Mouse (Mus musculus) heart, embryonic 15.5 days (tissue): ENCODE data around the gene Lamtor2. TPM values are rescaled to one million over a fixed set of nuclear protein-coding genes. Genes with fewer than 3 reads are reported as not detected.

Source experiments
- ATAC-seq: fragments of 200-750 bp; cut with Nextera tagmentation; replicated peaks from 2 replicates; pipeline ENCODE4 v1.8.0; 2017; ENCODE audit warnings: low read depth, moderate TSS enrichment; ENCODE audit not compliant: insufficient number of reproducible peaks, insufficient read depth, low FRiP score
- H3K27ac ChIP-seq: fragments of 300-500 bp; sonication (generic); 2 replicates; pipeline ENCODE4 v1.5.1; 2015; ENCODE audit warnings: mild to moderate bottlenecking, inconsistent platforms
- H3K27me3 ChIP-seq: fragments of 300-500 bp; sonication (generic); 2 replicates; pipeline ENCODE4 v1.6.1; 2015; ENCODE audit warnings: inconsistent platforms
- H3K36me3 ChIP-seq: fragments of 300-500 bp; sonication (generic); 2 replicates; pipeline ENCODE4 v1.6.1; 2015; ENCODE audit warnings: mild to moderate bottlenecking, inconsistent platforms
- H3K4me1 ChIP-seq: fragments of 300-500 bp; sonication (generic); replicated peaks from 2 replicates; pipeline ENCODE4 v1.6.1; 2015; ENCODE audit warnings: inconsistent platforms
- H3K4me2 ChIP-seq: fragments of 300-500 bp; sonication (generic); 2 replicates; pipeline ENCODE4 v1.6.1; 2015; ENCODE audit warnings: inconsistent platforms, mild to moderate bottlenecking, moderate library complexity
- H3K4me3 ChIP-seq: fragments of 300-500 bp; sonication (generic); 2 replicates; pipeline ENCODE4 v1.5.1; 2015; ENCODE audit warnings: mild to moderate bottlenecking, inconsistent platforms
- H3K9ac ChIP-seq: fragments of 300-500 bp; sonication (generic); 2 replicates; pipeline ENCODE4 v1.6.1; 2015; ENCODE audit warnings: mild to moderate bottlenecking, inconsistent platforms
- H3K9me3 ChIP-seq: fragments of 300-500 bp; sonication (generic); replicated peaks from 2 replicates; pipeline ENCODE4 v1.6.1; 2016; ENCODE audit warnings: inconsistent platforms
- WGBS: fragments of 180-500 bp; shearing (Covaris S2); methylation state at CpG from one replicate; pipeline ENCODE4 v1.1.7; 2015; ENCODE audit warnings: mixed read lengths; 5-methylcytosine and 5-hydroxymethylcytosine counted together
- polyA plus RNA-seq: library from polyadenylated mRNA; unstranded; fragments of >200 nt; fragmentation: Nextera tagmentation; extraction: Ambion mirVana; gene quantifications from 2 replicates; pipeline ENCODE4 v1.2.1, GENCODE M21; 2015

Gene Lamtor2
- polyA plus RNA-seq, 1 experiment from 2014 or later: 119 TPM

GRCm38 (mm10) chr3:88510421-88511289 is 42.2 kb downstream of the Lamtor2 start:
- no peak for ATAC-seq
- Histone ChIP-seq H3K4me1 (peaks cover 55% of the 10 kb centered on the region), H3K4me3 (peak overlapping the region; percentile 48), H3K9me3 (no peaks in the 10 kb centered on the region), H3K36me3 (no peaks in the 10 kb centered on the region), H3K9ac (peak overlapping the region; percentile 53), H3K4me2 (peak overlapping the region; percentile 64), H3K27me3 (no peaks in the 10 kb centered on the region), H3K27ac (peak overlapping the region; percentile 90)
- 52% methylated on average over 13 of the region's 13 CpGs for WGBS

GRCm38 (mm10) chr3:88509692-88510420 is 43.0 kb downstream of the Lamtor2 start, which contains the start of gene Lmna:
TSS of gene Lmna (minus strand) at chr3:88509956.
- Histone ChIP-seq H3K27me3 (no peaks in the 10 kb centered on the region), H3K4me3 (peak within 1 kb of the TSS; percentile 48), H3K4me1 (peaks cover 50% of the 10 kb centered on the region), H3K9me3 (no peaks in the 10 kb centered on the region), H3K36me3 (no peaks in the 10 kb centered on the region), H3K9ac (peak within 1 kb of the TSS; percentile 53), H3K4me2 (peak within 1 kb of the TSS; percentile 64), H3K27ac (peak within 1 kb of the TSS; percentile 90)
- ATAC-seq: peak; percentile 96
- under 1% methylated on average over 31 of the region's 31 CpGs for WGBS

- Histone ChIP-seq H3K4me1 (peaks cover 47% of the 10 kb centered on the region), H3K4me2 (peak overlapping the region; percentile 64), H3K4me3 (peak overlapping the region; percentile 48), H3K27ac (peak overlapping the region; percentile 90), H3K9me3 (no peaks in the 10 kb centered on the region), H3K27me3 (no peaks in the 10 kb centered on the region), H3K9ac (peak overlapping the region; percentile 53; the same call in 1 of the 2 replicates), H3K36me3 (no peaks in the 10 kb centered on the region)
- no peak for ATAC-seq
- 56% methylated on average over 3 of the region's 3 CpGs for WGBS
Measured at GRCm38 (mm10) chr3:88509250-88509649, 43.6 kb downstream of the Lamtor2 start.

GRCm38 (mm10) chr3:88505765-88506164 is 47.1 kb downstream of the Lamtor2 start:
- no peaks in the 10 kb centered on the region for H3K9me3 ChIP-seq
- peaks cover 46% of the 10 kb centered on the region for H3K4me1 ChIP-seq
- no peak overlapping the region for H3K27ac ChIP-seq
- ATAC-seq: no peak
- 55% methylated on average over 7 of the region's 7 CpGs for WGBS
- H3K4me3 ChIP-seq: no peak overlapping the region
- H3K36me3 ChIP-seq: no peaks in the 10 kb centered on the region
- H3K9ac ChIP-seq: no peak overlapping the region
- H3K4me2 ChIP-seq: no peak overlapping the region
- H3K27me3 ChIP-seq: no peaks in the 10 kb centered on the region

GRCm38 (mm10) chr3:88505081-88505480 is 47.8 kb downstream of the Lamtor2 start:
- Histone ChIP-seq H3K4me2 (no peak overlapping the region), H3K36me3 (no peaks in the 10 kb centered on the region), H3K9me3 (no peaks in the 10 kb centered on the region), H3K4me1 (peaks cover 46% of the 10 kb centered on the region), H3K27me3 (no peaks in the 10 kb centered on the region), H3K4me3 (no peak overlapping the region), H3K9ac (no peak overlapping the region), H3K27ac (no peak overlapping the region)
- 56% methylated on average over 6 of the region's 6 CpGs for WGBS
- ATAC-seq: no peak

- H3K9me3 ChIP-seq: no peaks in the 10 kb centered on the region
Measured at GRCm38 (mm10) chr3:88503881-88504746, 48.8 kb downstream of the Lamtor2 start.

GRCm38 (mm10) chr3:88503505-88503863 is 49.4 kb downstream of the Lamtor2 start:
- no peaks in the 10 kb centered on the region for H3K27me3 ChIP-seq
- H3K4me1 ChIP-seq: peaks cover 42% of the 10 kb centered on the region
- peak overlapping the region; percentile 70 for H3K4me3 ChIP-seq
- H3K9ac ChIP-seq: peak overlapping the region; percentile 87; the same call in 1 of the 2 replicates
- H3K9me3 ChIP-seq: no peaks in the 10 kb centered on the region
- peak overlapping the region; percentile 86 for H3K4me2 ChIP-seq
- ATAC-seq: peak; percentile 41
- 17% methylated on average over 4 of the region's 4 CpGs for WGBS
- peak overlapping the region; percentile 88 for H3K27ac ChIP-seq
- H3K36me3 ChIP-seq: no peaks in the 10 kb centered on the region

More at GRCm38 (mm10) chr3:88503881-88504746, 48.8 kb downstream of the Lamtor2 start:
- 39% methylated on average over 8 of the region's 8 CpGs for WGBS
- no peak overlapping the region for H3K9ac ChIP-seq
- no peaks in the 10 kb centered on the region for H3K36me3 ChIP-seq
- peak overlapping the region; percentile 86; the same call in 1 of the 2 replicates for H3K4me2 ChIP-seq
- no peak overlapping the region for H3K4me3 ChIP-seq
- no peak for ATAC-seq
- no peaks in the 10 kb centered on the region for H3K27me3 ChIP-seq
- H3K4me1 ChIP-seq: peaks cover 43% of the 10 kb centered on the region
- peak overlapping the region; percentile 88 for H3K27ac ChIP-seq

- Histone ChIP-seq H3K27ac (peak overlapping the region; percentile 88), H3K36me3 (no peaks in the 10 kb centered on the region), H3K27me3 (no peaks in the 10 kb centered on the region), H3K4me3 (peak overlapping the region; percentile 70), H3K9ac (peak overlapping the region; percentile 87), H3K4me2 (peak overlapping the region; percentile 86), H3K9me3 (no peaks in the 10 kb centered on the region), H3K4me1 (peaks cover 42% of the 10 kb centered on the region)
- ATAC-seq: peak; percentile 93
- under 1% methylated on average over 55 of the region's 55 CpGs for WGBS
Measured at GRCm38 (mm10) chr3:88502641-88503504, 50.0 kb downstream of the Lamtor2 start.

GRCm38 (mm10) chr3:88502031-88502571 is 50.8 kb downstream of the Lamtor2 start:
- Histone ChIP-seq H3K9ac (peak overlapping the region; percentile 87), H3K36me3 (no peaks in the 10 kb centered on the region), H3K27ac (peak overlapping the region; percentile 88), H3K4me3 (peak overlapping the region; percentile 70), H3K4me1 (peaks cover 48% of the 10 kb centered on the region), H3K9me3 (no peaks in the 10 kb centered on the region), H3K27me3 (no peaks in the 10 kb centered on the region), H3K4me2 (peak overlapping the region; percentile 86)
- WGBS: 12% methylated on average over 11 of the region's 11 CpGs
- no peak for ATAC-seq
